Mouse (Mus musculus) small intestine, adult 2 months (tissue): Measurements from ENCODE around the gene Mlip. TPM values are rescaled to one million over a fixed set of nuclear protein-coding genes. Genes with fewer than 3 reads are reported as not detected.
"Not testable (repeated sequence)": the region's sequence is repeated elsewhere in the genome, so short reads cannot be mapped to it uniquely, and the experiment has no call there.

Experiments
- H3K27ac ChIP-seq: fragments of 200-500 bp; 2 replicates; pipeline ENCODE4 v1.5.1; 2012; ENCODE audit warnings: low read depth, low read length, control low read depth, inconsistent platforms; ENCODE audit not compliant: insufficient read depth
- H3K27me3 ChIP-seq: fragments of 200-500 bp; 2 replicates; pipeline ENCODE4 v1.6.1; 2012; ENCODE audit warnings: mild to moderate bottlenecking, moderate library complexity, low read length, inconsistent platforms; ENCODE audit not compliant: control insufficient read depth, insufficient read depth
- H3K36me3 ChIP-seq: fragments of 200-500 bp; 2 replicates; pipeline ENCODE4 v1.6.1; 2012; ENCODE audit warnings: mild to moderate bottlenecking, low read length, control low read depth, inconsistent platforms; ENCODE audit not compliant: control insufficient read depth, insufficient read depth
- H3K4me1 ChIP-seq: fragments of 200-500 bp; 2 replicates; pipeline ENCODE4 v1.6.1; 2012; ENCODE audit warnings: low read length, inconsistent platforms, mixed read lengths; ENCODE audit not compliant: control insufficient read depth, insufficient read depth, insufficient read length
- H3K4me3 ChIP-seq: fragments of 200-500 bp; 2 replicates; pipeline ENCODE4 v1.5.1; 2012; ENCODE audit warnings: low read depth, mild to moderate bottlenecking, control low read depth, inconsistent platforms, low read length, moderate library complexity
- CTCF ChIP-seq: fragments of 200-500 bp; IDR thresholded peaks from 2 replicates; pipeline ENCODE4 v1.5.1; 2012; ENCODE audit warnings: low read depth, mild to moderate bottlenecking, control low read depth, inconsistent platforms, low read length, moderate library complexity, mixed read lengths; ENCODE audit not compliant: insufficient replicate concordance, insufficient read length; ENCODE audit errors: extremely low read depth
- POLR2A ChIP-seq: fragments of 200-500 bp; IDR thresholded peaks from 2 replicates; pipeline ENCODE4 v1.6.1; 2012; ENCODE audit warnings: low read depth, mild to moderate bottlenecking, control low read depth, inconsistent platforms, low read length, moderate library complexity
- WGBS: fragments of 180-500 bp; shearing (Covaris S2); methylation state at CpG from one replicate; pipeline ENCODE4 v1.1.7; 2018; 5-methylcytosine and 5-hydroxymethylcytosine counted together
- polyA plus RNA-seq: library from polyadenylated mRNA; depleted of rRNA; stranded (reverse); fragments of >200 nt; gene quantifications from 2 replicates; pipeline ENCODE4 v1.2.3, GENCODE M21; 2012; rRNA removed

Mlip gene
- polyA plus RNA-seq, 1 experiment: not detected

DNA sequence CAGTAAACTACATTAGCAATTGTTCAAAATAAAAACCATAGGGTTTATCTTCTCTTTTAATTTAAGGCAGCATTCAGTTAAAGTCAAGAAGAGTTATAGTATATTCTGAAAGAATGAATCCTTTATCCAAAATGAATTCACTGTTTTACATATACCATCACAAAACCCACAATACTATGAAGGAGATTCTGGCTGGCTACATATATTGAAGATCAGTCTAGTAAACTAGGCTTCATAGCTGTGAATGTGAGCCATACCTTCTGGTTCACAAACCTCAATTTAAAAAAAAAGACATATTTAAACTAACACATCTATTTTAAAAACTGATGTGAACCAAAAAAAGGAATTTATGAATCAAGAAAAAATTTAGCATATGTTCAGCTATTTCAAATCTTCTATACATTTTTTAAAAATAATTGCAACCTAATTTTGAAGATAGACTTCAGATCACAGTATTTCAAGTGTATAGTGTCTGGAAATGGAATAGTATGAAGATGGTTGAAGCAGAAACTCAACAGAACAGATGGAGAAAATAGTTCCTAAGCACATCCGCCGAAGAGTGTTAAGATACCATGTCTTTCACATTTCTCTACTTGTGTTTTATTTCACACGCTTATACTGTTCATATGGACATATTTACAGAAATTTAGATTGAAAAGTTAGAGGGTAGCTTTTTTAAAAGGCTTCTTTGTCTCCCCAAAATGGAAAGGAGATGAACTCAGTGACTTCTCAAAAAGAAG lies 204.1 kb downstream of the Mlip start:
- TF ChIP-seq POLR2A (no peak), CTCF (no peak)
- Histone ChIP-seq H3K27ac (no peak overlapping the region), H3K36me3 (no peaks in the 10 kb centered on the region), H3K27me3 (no peaks in the 10 kb centered on the region), H3K4me3 (no peak overlapping the region), H3K4me1 (no peaks in the 10 kb centered on the region)
- WGBS: 95% methylated on average over 3 of the region's 3 CpGs

GRCm38 (mm10) chr9:77119735-77120134 lies 233.0 kb downstream of the Mlip start:
- Histone ChIP-seq H3K27me3 (no peaks in the 10 kb centered on the region), H3K27ac (no peak overlapping the region), H3K36me3 (no peaks in the 10 kb centered on the region), H3K4me3 (no peak overlapping the region), H3K4me1 (no peaks in the 10 kb centered on the region)
- TF ChIP-seq CTCF: no peak
- no peak for TF ChIP-seq POLR2A
- 98% methylated on average over 1 of the region's 1 CpGs for WGBS

DNA sequence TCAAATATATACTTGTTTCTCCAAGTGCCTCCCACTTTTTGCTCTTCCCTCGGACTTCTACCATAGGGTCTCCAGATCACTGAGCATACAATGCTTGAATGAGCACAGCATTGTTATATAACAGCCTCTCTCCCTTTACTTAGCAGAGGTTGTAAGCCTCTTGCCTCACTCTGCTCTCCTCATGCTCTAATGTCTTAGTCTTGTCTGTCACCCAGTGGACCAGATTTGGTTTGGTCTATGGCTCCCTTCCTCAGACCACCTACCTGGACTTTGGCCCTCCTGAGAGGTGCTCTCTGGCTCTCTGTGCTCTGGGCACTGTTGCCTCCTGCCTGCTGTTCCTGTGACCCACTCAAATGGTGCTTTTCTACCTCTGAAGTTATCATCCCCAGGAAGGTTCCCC lies 255.9 kb downstream of the Mlip start:
- TF ChIP-seq CTCF: no peak
- TF ChIP-seq POLR2A: no peak
- Histone ChIP-seq H3K4me3 (no peak overlapping the region), H3K27me3 (no peaks in the 10 kb centered on the region), H3K4me1 (no peaks in the 10 kb centered on the region), H3K27ac (no peak overlapping the region), H3K36me3 (no peaks in the 10 kb centered on the region)
- 77% methylated on average over 1 of the region's 1 CpGs for WGBS

GRCm38 (mm10) chr9:77083221-77083620 lies 269.5 kb downstream of the Mlip start:
- not testable (repeated sequence) for H3K27me3 ChIP-seq, H3K4me1 ChIP-seq, H3K4me3 ChIP-seq, H3K36me3 ChIP-seq, H3K27ac ChIP-seq
- 87% methylated on average over 1 of the region's 1 CpGs for WGBS

DNA sequence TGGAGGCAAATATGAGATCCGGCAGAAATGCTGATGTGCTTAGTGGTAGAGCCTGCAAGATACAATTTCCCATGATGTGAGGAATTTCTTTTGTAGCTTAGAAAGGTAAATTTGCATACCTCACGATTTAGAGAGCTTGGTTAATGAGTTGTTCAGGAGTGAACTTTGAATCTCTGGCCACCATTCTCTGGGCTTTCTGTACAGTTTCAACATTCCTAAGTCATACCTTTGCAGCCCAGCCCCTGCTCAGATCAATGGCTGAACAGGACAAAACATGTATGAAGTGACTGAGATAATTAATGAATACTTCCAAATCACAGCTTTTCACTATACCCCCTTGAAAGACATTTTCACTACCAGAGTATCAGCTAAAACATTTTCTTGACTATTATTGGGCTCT lies 281.1 kb downstream of the Mlip start:
- no peaks in the 10 kb centered on the region for H3K4me1 ChIP-seq
- no peak overlapping the region for H3K4me3 ChIP-seq
- TF ChIP-seq CTCF (no peak), POLR2A (no peak)
- H3K36me3 ChIP-seq: no peaks in the 10 kb centered on the region
- H3K27ac ChIP-seq: no peak overlapping the region
- no peaks in the 10 kb centered on the region for H3K27me3 ChIP-seq
- WGBS: 47% methylated on average over 2 of the region's 2 CpGs

DNA sequence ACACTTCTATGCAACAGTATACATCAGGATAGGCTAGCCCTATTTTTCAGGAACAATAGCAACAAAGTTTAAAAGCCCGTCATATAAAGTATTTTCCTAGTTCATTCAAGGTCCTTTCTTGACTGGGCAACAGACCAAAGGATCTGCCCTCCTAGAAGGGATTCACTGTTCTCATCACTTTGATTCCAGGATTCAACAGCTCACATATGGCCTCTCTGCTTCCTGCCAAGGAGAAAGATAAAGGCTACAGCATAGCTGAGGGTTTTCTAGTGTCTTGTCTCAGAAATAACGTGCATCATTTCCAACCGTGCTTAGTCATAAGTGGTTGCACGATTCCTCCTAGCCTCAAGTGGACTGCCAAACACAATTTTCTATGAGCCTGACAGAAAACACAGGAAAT lies 296.2 kb downstream of the Mlip start:
- Histone ChIP-seq H3K4me1 (no peaks in the 10 kb centered on the region), H3K4me3 (no peak overlapping the region), H3K36me3 (no peaks in the 10 kb centered on the region), H3K27ac (no peak overlapping the region), H3K27me3 (no peaks in the 10 kb centered on the region)
- 64% methylated on average over 4 of the region's 4 CpGs for WGBS
- no peak for TF ChIP-seq POLR2A
- no peak for TF ChIP-seq CTCF

DNA sequence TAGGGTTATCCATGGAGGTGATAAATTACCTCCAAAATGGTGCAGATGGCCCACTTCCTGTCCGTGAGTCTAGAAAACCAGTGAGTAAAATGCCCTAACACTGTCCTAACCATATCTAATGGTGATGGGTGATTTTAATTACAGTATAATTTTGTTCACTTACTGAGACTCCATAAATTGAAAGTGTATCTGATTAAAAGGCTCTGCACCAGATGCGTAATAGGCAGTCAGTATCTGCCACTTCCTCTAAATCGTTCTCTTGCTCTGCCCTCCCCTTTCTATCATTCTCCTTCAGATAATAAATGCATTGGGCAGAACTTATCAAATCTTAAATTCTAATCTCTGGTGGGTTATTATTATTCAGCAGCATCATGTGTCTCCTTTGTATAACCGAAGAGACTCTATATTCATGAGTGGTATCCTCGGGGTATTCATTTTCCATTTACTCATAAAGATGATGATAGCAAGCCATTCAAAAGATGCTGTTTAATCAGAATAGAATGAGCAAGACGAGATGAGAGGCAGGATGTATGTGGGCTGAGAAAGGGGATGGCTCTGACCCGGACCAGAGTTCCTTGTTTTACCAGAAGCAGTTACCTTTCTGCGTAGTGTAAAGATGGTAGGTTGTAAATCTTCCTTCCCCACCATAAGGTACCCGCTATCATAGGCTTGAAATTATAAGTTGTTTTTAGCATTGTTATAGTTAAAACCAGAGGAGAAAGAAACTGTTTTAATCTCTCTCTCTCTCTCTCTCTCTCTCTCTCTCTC lies 298.2 kb downstream of the Mlip start:
- 89% methylated on average over 9 of the region's 9 CpGs for WGBS
- H3K27ac ChIP-seq: no peak overlapping the region
- H3K4me3 ChIP-seq: no peak overlapping the region
- no peaks in the 10 kb centered on the region for H3K4me1 ChIP-seq
- no peak for TF ChIP-seq POLR2A
- TF ChIP-seq CTCF: no peak
- H3K27me3 ChIP-seq: no peaks in the 10 kb centered on the region
- H3K36me3 ChIP-seq: no peaks in the 10 kb centered on the region

Other genes with a start within 250 kb of the Mlip start
- 53.3 and 112 TPM in 2 replicates for gene Lrrc1, start 191.9 kb upstream of the Mlip start, polyA plus RNA-seq